24 mouse cellular contexts compared by ENCODE assay signal in the genomic region with DNA sequence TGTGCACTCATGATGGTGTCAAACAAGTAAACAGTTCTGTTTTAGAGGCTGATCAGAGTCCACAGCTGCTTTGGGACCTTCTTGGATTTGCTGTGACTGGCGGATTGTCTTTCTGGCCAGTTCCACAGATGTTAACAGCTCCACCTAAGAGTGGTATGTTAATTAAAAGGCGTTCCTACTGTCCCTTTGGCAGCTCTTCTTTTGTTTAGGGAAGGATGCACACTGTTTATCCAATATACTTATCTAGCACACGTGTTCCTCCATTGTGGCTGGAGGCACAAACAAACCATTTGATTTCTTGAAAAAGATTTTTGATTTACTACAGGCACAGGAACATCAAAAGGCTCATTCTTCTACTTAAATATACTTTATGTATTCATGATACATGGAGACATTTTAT.
DNase-seq lines count a peak whose midpoint lies in the region; ATAC-seq and TF ChIP-seq lines count a peak whose summit lies in the region.
"Had no signal": no experiment of that assay in that cellular context is flagged by ENCODE, and none has a peak within 500 bp of the region (broad histone marks: within the 10 kb centered on the region; RNA-seq: fewer than 3 reads in every experiment).

No protein-coding gene starts in this region.

- no peaks in the 10 kb centered on the region for H3K9me3 ChIP-seq in midbrain, embryonic 13.5 days
- no peaks in the 10 kb centered on the region for H3K9me3 ChIP-seq in midbrain, postnatal 0 days (ENCODE audit: low read length)
- H3K9me3 ChIP-seq: forebrain, embryonic 10.5 days; forebrain, embryonic 13.5 days; heart, embryonic 10.5 days; hindbrain, embryonic 12.5 days; hindbrain, embryonic 15.5 days had no signal

- H3K4me3 ChIP-seq in layer of hippocampus, adult 2 months: no peak overlapping the region
- H3K4me3 ChIP-seq in lung, adult 2 months (replicated peaks; ENCODE audit: extremely low read depth, low read depth, low read length): no peak overlapping the region
- H3K4me3 ChIP-seq in midbrain, embryonic 13.5 days (replicated peaks): no peak overlapping the region
- H3K4me3 ChIP-seq in midbrain, postnatal 0 days (ENCODE audit: low read depth, low read length): no peak overlapping the region
- H3K4me3 ChIP-seq in cortical plate, adult 2 months (ENCODE audit: insufficient read depth, low read length): no peak overlapping the region
- H3K4me3 ChIP-seq: forebrain, embryonic 10.5 days; forebrain, embryonic 13.5 days; heart, adult 2 months; heart, embryonic 10.5 days; heart, embryonic 13.5 days; hindbrain, embryonic 12.5 days; hindbrain, embryonic 15.5 days had no signal

- H3K27ac ChIP-seq in layer of hippocampus, adult 2 months: 0 out of 2 replicates have a peak overlapping the region, but pooled peaks have one; percentile 9
- H3K27ac ChIP-seq in midbrain, embryonic 13.5 days: 0 out of 2 replicates have a peak overlapping the region, but pooled peaks have one; percentile 39
- H3K27ac ChIP-seq in midbrain, postnatal 0 days (ENCODE audit: low read depth, low read length): no peak overlapping the region
- peak overlapping the region; percentile 57; the same call in 1 of the 2 replicates for H3K27ac ChIP-seq in cortical plate, adult 2 months (ENCODE audit: insufficient read depth, low read length)
- H3K27ac ChIP-seq: forebrain, embryonic 10.5 days; forebrain, embryonic 13.5 days; heart, adult 2 months; heart, embryonic 10.5 days; heart, embryonic 13.5 days; hindbrain, embryonic 12.5 days; hindbrain, embryonic 15.5 days had no signal

- DNase-seq in layer of hippocampus, adult 2 months (ENCODE audit: low spot score in 2 of 2): no peak
- DNase-seq in layer of hippocampus, adult 8-10 months (ENCODE audit: low spot score in 2 of 2): no peak
- DNase-seq in lung, postnatal 25 days (ENCODE audit: low spot score): peak; percentile 43
- no peak for DNase-seq in lung, adult 2 months
- no peak for DNase-seq in midbrain, postnatal 0 days (ENCODE audit: low spot score)
- no peak for DNase-seq in right cerebral cortex, postnatal 25 days
- DNase-seq: adrenal gland, adult 2 months; adrenal gland, postnatal 14 days; cerebellum, adult 11-12 months; cerebellum, adult 8-10 months; cerebellum, postnatal 10 days; cerebellum, postnatal 36 days; gastrocnemius, postnatal 25 days; heart, adult 2 months had no signal

- no peak for TF ChIP-seq CTCF in layer of hippocampus, adult 2 months (conservative IDR thresholded peaks at IDR 0.05)
- TF ChIP-seq CTCF in lung, adult 2 months (IDR thresholded peaks at IDR 0.05; ENCODE audit: insufficient read depth, low read length): no peak
- no peak for TF ChIP-seq CTCF in midbrain, postnatal 0 days (IDR thresholded peaks at IDR 0.05)
- no peak for TF ChIP-seq CTCF in cortical plate, adult 2 months (IDR thresholded peaks at IDR 0.05; ENCODE audit: extremely low read depth, insufficient read depth, low read length)

- WGBS in lung, adult 2 months: 46% methylated on average over 3 of the region's 3 CpGs
- 63% methylated on average over 3 of the region's 3 CpGs for WGBS in midbrain, embryonic 13.5 days
- 60% methylated on average over 3 of the region's 3 CpGs for WGBS in midbrain, postnatal 0 days

- no peak overlapping the region for H3K4me2 ChIP-seq in midbrain, embryonic 13.5 days (replicated peaks)
- H3K4me2 ChIP-seq in midbrain, postnatal 0 days (ENCODE audit: low read depth, low read length, poor library complexity, severe bottlenecking): no peak overlapping the region
- H3K4me2 ChIP-seq: forebrain, embryonic 13.5 days; heart, embryonic 13.5 days; hindbrain, embryonic 12.5 days; hindbrain, embryonic 15.5 days had no signal

- H3K9ac ChIP-seq in midbrain, embryonic 13.5 days (replicated peaks): no peak overlapping the region
- H3K9ac ChIP-seq in midbrain, postnatal 0 days (replicated peaks; ENCODE audit: low read length, poor library complexity, severe bottlenecking): no peak overlapping the region
- H3K9ac ChIP-seq: forebrain, embryonic 13.5 days; heart, embryonic 13.5 days; hindbrain, embryonic 12.5 days; hindbrain, embryonic 15.5 days had no signal

- peaks cover 6% of the 10 kb centered on the region for H3K4me1 ChIP-seq in lung, adult 2 months (ENCODE audit: control insufficient read depth, insufficient read depth, low read length)
- no peaks in the 10 kb centered on the region for H3K4me1 ChIP-seq in midbrain, embryonic 13.5 days (replicated peaks)
- H3K4me1 ChIP-seq in midbrain, postnatal 0 days (ENCODE audit: insufficient read depth, low read length): no peaks in the 10 kb centered on the region
- no peaks in the 10 kb centered on the region for H3K4me1 ChIP-seq in cortical plate, adult 2 months (ENCODE audit: control insufficient read depth, insufficient read depth, low read length)
- H3K4me1 ChIP-seq: forebrain, embryonic 10.5 days; forebrain, embryonic 13.5 days; heart, embryonic 10.5 days; hindbrain, embryonic 12.5 days; hindbrain, embryonic 15.5 days had no signal

- TF ChIP-seq POLR2A in lung, adult 2 months (IDR thresholded peaks at IDR 0.05; ENCODE audit: borderline replicate concordance, extremely low read depth, low read depth, low read length): no peak
- TF ChIP-seq POLR2A in cortical plate, adult 2 months (IDR thresholded peaks at IDR 0.05; ENCODE audit: extremely low read depth, insufficient read depth, low read length): no peak

- no peak for ATAC-seq in midbrain, embryonic 13.5 days
- no peak for ATAC-seq in midbrain, postnatal 0 days (ENCODE audit: low FRiP score)
- ATAC-seq: CD4-positive, CD25-positive, alpha-beta regulatory T cell, adult 4 months; forebrain, embryonic 13.5 days; forebrain, embryonic 16.5 days had no signal

- no peaks in the 10 kb centered on the region for H3K36me3 ChIP-seq in midbrain, embryonic 13.5 days
- H3K36me3 ChIP-seq in midbrain, postnatal 0 days (ENCODE audit: insufficient read depth, low read length): no peaks in the 10 kb centered on the region
- H3K36me3 ChIP-seq: forebrain, embryonic 10.5 days; heart, embryonic 10.5 days; heart, embryonic 13.5 days; hindbrain, embryonic 12.5 days; hindbrain, embryonic 15.5 days had no signal

- H3K27me3 ChIP-seq in midbrain, embryonic 13.5 days: no peaks in the 10 kb centered on the region
- no peaks in the 10 kb centered on the region for H3K27me3 ChIP-seq in midbrain, postnatal 0 days (ENCODE audit: insufficient read depth, low read length)
- H3K27me3 ChIP-seq: forebrain, embryonic 13.5 days; heart, embryonic 13.5 days; hindbrain, embryonic 12.5 days; hindbrain, embryonic 15.5 days had no signal
